Mouse (Mus musculus) inflammation-experienced regulatory T-cells, adult 16 weeks (primary cell): ENCODE results near the gene Srsf10. TPM values are rescaled to one million over a fixed set of nuclear protein-coding genes. Genes with fewer than 3 reads are reported as not detected.

ENCODE experiments used
- polyA plus RNA-seq: library from polyadenylated mRNA; unstranded; fragments of 100-300 nt; shearing (Covaris generic); gene quantifications from one replicate; pipeline ENCODE4 v1.2.1, GENCODE M21; 2017

The Srsf10 gene
- polyA plus RNA-seq = 207 TPM

DNA sequence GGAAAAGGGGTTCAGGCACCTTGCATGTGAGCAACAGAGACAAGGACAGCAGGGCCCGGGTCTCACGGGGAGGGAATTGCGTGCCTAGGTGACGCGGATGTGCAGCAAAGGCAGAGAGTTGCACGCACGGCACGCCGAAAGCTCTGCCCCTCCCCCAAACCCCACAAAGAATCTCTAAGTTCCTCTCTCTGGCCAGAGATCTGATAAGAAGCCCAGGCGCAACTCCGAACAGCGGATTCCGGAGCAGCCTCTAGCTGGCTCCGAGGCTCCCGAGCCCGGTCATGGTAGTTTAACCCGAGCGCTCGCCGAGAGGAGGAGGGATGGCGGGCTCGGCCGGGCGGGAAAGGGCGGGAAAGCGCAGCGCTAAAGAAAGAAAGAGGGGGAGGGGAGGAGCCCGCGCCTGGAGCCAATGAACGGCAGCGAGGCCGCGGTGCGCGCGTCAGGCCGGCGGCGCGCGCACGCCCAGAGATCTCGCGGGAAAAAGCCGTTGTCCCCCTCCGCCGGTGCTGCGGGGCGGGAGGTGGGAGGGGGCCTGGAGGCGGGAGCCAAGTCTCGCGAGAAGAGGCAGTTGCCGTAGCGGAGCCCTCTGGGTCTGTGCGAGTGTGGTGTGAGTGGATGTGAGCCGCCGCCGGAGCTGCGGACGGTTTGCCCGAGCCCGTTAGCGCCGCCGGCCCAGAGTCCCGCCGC, at the start of gene Srsf10:
Gene Srsf10, plus strand, starts transcription at position 212 of the 687 bp plus-strand sequence.

DNA sequence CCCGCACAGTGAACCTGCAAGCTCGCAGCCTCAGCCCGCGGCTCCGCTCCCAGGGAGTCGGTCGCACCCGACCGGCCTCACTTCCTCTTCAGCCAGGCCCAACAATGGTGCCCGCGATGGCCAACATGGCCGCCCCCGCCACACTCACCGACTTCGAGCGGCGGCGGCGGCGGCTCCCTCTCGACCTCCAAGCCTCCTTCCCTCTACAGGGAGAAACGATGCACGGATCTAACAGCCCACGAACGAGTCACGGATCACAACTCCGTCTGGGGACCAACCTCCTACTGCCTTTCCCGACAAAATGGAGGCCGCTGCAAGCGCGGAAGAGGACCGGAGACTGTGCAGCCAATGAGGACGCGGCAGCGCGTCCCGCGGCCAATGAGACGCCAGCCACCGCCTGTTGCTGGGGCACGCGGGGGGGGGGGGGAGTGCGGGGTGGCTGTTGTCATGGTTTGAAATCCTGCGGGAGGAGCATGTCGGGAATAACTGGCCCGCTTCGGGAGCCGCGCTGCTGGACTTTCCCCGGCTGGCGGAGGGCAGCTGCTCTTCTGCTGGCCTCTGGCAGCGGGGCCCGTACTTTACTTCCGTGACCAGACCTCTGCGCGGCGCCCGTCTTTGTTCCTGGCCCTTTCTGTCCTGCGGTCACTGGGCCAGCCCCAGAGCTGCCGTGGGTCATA, 18.1 kb downstream of the Srsf10 start, which contains the start of gene Pnrc2:
Gene Pnrc2, minus strand, starts transcription at position 325 of the 677 bp plus-strand sequence.

DNA sequence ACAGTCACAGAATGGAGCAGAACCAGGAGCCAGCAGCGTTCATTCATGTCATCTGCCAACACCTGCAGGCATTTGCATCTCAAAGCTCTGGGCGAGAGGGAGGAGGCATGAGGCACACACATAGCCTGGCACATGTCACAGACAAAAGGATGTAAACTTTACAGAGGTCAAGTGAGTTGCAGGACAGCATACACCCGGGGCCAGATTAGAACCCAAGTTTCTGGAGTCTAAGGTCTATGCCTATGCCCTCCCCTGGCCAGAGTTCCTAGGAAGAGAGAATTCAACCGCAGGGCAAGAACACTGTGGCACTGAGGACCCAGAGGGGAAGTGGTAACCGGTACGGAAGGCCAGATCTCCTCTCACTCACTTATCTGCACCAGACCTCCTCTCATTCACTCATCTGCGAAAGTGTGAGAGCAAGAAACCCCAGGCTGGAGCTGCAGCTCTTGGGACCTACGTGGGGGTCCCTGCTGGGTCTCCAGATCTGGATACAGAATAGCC, 39.6 kb downstream of the Srsf10 start, which contains the start of gene Cnr2:
Gene Cnr2, plus strand, starts transcription at position 324 of the 501 bp plus-strand sequence.

Other genes starting within 250 kb of the Srsf10 start
- not detected for gene Ifnlr1, start 169.5 kb upstream of the Srsf10 start, polyA plus RNA-seq
- gene Il22ra1, start 127.6 kb upstream of the Srsf10 start, polyA plus RNA-seq = not detected
- gene Myom3, start 96.0 kb upstream of the Srsf10 start, polyA plus RNA-seq = not detected
- gene Pnrc2, start 18.1 kb downstream of the Srsf10 start, polyA plus RNA-seq = 237 TPM
- gene Cnr2, start 39.6 kb downstream of the Srsf10 start, polyA plus RNA-seq = 23.3 TPM
- gene Fuca1, start 65.0 kb downstream of the Srsf10 start, polyA plus RNA-seq = 124 TPM
- gene Hmgcl, start 90.7 kb downstream of the Srsf10 start, polyA plus RNA-seq = 89.1 TPM
- 30.6 TPM for gene Gale, start 108.0 kb downstream of the Srsf10 start, polyA plus RNA-seq
- 370 TPM for gene Lypla2, start 116.9 kb downstream of the Srsf10 start, polyA plus RNA-seq
- gene Pithd1, start 131.5 kb downstream of the Srsf10 start, polyA plus RNA-seq = 10.0 TPM
- 77.0 TPM for gene Eloa, start 166.0 kb downstream of the Srsf10 start, polyA plus RNA-seq
- 301 TPM for gene Rpl11, start 197.7 kb downstream of the Srsf10 start, polyA plus RNA-seq